Mouse (Mus musculus): Measurements from ENCODE around the gene Rasa2.

- TF ChIP-seq POLR2A (IDR thresholded peaks at IDR 0.05; ENCODE audit: borderline replicate concordance, extremely low read depth, insufficient read depth, insufficient read length, poor library complexity, severe bottlenecking) (no peak), CTCF (IDR thresholded peaks at IDR 0.05; ENCODE audit: borderline replicate concordance, extremely low read depth, insufficient read depth, insufficient read length) (no peak)
These were observed 77.3 kb downstream of the Rasa2 start for GRCm38 (mm10) chr9:96554095-96554494.

Data from brain, embryonic 14.5 days (tissue).